Mouse (Mus musculus): ENCODE results near the gene Bud13. TPM values are rescaled to one million over a fixed set of nuclear protein-coding genes. Genes with fewer than 3 reads are reported as not detected.
"Not testable (repeated sequence)": the region's sequence is repeated elsewhere in the genome, so short reads cannot be mapped to it uniquely, and the experiment has no call there.

The Bud13 gene
- total RNA-seq, 2 experiments from 2014 or later, result 10.9 to 12.3 TPM

DNA sequence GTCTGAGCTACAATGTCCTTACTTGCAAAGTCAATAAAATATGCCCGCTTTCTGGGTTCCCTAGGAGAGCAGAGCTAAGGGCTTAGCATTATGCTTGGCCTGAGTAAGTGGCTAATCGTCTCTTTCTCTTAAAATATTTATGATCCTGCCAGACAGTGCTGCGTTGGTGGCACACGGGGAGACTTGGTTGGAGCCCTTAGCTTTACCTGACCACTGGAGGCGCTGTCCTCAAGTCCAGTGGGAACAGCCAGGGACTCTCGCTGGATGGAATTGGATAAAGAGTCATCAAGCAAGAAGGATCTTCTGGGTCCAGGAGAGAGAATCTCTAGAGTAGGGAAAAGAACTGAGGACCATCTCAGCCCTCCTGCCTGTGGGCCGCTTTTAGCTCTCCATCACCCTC lies 26.3 kb downstream of the Bud13 start:
- DNase-seq, result no peak

DNA sequence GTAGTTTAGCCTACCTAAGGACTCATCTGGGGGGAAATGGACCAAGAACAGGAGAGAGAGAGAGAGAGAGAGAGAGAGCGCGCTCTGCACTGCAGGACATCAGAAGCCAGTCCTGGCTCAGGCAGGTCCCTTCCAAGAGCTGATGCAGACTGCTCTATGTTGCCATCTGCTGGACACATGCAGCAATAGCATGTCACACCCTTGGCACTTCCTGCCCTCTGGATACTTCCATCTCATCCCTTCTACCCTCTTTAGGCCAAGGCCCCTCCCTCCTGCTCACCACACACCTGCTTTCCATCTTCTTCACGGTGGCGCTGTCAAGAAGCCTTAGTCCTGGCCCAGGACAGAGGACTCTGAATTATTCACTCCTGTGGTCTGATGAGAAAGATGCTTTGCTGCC lies 31.7 kb downstream of the Bud13 start:
- DNase-seq, result peak; percentile 81

DNA sequence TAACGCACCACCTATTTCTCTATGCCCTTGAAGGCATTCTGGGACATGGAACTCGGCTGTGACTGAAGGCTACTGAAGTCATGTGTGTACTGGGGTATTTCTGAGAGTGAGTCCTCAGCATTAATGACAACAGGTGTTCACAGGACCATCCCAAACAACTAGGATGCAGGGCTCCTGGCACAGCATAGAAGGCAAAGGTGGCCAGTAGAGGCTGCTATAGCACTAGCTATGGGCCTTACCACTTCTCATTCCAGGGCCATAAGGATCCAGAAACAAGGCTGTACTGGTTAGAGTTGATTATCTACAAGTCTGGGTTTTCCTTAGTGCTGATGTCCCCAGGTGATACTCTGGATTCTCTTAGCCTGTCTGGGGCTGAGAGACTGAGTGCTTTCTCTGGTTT lies 32.1 kb downstream of the Bud13 start:
- no peak for DNase-seq

DNA sequence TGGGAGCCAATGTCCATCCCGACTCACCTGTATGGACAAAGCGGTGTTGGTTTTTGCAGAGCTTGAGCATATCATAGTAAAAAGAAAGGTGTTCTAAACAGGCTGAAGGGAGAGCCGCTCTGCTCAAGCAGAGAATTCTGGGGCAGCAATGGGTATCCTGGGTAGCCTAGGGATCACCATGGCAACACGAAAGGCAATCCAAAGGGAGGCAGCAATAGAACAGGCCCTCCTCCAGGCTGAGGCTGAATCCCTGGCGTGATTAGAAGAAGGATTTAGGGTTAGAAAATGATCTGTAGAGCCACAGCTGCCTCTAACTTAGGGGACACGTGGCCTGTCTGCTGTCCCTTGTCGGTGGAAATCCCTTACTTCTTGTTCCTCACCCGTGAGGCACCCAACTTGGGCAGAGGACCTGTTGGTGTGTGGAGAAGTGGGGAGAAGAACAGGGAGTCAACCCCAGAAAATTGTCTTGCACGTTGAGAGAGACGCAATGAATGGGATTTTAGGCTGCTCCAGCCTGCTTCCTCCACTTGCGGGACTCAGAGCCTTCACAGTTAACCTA lies 33.1 kb downstream of the Bud13 start:
- DNase-seq, result no peak

DNA sequence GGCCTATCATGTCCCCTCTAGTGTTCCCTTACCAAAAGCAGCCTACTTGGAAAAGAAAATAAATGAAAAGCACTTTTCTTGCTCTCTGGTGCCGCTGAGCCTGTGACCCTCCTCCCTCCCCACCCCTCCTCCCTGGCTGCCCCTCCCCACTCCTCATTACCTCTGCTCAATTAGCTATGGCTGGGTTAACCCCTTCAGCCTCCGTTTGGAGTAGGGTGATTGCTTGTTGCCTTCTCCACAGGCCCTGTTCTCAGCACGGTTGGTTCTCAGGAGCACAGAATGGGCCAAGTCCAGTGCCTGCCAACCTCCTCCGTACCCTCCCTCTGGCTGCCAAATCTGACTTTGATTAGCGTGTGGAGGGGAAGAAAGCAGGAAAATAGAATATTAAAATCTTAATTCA lies 33.6 kb downstream of the Bud13 start:
- DNase-seq, result no peak

DNA sequence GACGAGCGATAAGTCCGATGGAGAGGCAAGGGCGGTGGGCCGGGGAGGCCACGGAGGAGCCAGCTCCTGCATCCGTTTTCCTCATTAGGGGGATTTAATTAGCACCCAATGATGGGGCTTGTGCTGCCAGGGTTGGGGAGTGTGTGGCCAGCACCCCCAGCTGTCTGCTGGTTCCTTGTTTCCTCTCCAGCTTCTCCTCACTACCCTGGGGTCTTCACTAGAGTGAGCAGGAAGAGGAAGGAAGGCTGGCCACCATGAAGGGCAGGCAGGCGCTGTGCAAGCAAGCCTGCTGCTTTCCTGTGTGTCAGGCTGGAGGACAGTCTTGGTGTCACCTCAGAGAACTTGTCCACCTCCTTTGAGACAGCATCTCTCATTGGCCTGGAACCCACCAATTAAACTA lies 34.1 kb downstream of the Bud13 start:
- DNase-seq, result no peak

DNA sequence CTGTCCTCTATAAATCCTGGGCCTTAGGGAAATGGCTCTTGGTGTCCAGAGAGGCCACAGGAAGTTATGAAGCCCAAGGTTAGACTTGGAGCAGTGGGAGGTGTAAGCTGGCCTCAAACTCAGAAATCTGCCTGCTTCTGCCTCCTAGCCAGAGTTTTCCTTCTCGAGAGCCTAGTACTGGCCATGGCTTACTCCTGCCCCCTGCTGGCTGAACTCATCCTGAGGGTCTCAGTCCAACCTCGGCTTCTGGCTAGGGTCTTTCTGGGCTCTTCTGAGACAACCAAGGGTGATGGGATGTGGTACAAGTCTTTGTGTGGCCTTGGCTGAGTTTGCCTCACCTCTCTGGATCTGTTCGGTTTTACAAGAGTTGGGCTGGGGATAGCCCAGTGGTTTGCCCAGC lies 35.1 kb downstream of the Bud13 start:
- no peak for DNase-seq

DNA sequence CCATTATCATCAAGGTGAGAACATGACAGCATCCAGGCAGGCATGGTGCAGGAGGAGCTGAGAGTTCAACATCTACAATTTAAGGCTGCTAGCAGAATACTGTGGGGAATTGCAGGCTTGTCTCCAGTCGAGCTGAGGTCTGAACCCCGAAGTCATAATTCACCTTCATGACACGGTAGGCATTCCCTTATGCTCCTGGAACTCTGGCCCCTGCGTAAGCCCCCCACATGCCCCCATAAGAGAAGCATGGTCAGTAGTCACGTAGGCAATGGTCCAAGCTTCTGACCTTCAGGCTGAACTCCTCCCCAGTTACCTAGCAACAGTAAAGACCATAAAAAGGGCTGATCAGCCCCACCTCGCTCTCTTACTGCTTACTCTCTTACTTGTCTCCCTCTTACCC lies 37.1 kb downstream of the Bud13 start, which contains the start of gene 4931429L15Rik:
4931429L15Rik (minus strand) TSS at position 101 of the 400 bp plus-strand sequence.
- not testable (repeated sequence) for DNase-seq

DNA sequence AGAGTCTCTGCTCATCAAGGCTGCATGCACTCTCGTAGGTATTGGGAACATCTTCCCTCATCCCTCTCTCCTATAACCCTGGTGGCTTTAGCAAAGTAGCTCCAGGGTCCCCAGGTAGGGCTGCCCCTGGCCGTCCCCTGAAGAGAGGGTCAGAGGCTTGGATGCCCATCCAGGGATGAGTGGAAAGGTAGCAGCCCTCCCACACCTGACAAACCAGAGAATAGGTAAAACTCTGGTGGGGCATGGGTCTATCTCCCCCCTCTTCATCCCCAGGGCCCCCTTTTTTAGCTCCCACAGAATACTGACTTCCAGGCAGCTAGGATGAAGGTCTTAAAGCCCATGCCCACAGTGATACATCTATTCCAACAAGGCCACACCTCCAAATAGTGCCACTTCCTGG lies 37.7 kb downstream of the Bud13 start:
- DNase-seq, result no peak

DNA sequence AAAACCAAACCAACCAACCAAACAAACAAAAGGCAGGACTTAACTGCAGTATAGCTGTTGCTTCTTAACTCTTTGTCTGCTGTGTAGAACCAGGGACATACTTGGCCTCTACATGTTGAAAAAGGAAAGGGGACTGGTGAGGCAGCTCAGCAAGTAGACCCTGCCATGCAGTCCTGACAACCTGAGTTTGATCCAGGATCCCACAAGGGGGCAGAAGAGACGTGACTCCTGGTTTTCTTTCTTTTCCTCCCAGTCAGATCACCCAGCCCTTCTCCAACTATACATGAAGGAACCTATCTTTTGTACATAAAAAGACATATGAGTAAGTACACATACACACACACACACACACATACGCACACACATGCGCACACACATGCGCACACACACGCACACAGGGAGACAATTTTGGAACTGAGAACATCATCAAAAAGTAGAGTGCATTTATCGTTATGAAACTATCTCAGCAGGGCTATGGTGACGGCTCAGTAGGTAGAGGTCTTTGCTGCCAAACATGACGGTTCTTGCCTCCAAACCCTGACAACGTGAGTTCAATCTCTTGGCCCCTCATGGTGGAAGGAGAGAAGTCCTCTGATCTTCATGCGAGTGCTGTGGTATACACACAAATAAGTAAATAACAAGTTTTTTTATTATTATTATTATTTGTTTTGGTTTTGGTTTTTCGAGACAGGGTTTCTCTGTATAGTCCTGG lies 44.0 kb downstream of the Bud13 start:
- DNase-seq, result no peak

DNA sequence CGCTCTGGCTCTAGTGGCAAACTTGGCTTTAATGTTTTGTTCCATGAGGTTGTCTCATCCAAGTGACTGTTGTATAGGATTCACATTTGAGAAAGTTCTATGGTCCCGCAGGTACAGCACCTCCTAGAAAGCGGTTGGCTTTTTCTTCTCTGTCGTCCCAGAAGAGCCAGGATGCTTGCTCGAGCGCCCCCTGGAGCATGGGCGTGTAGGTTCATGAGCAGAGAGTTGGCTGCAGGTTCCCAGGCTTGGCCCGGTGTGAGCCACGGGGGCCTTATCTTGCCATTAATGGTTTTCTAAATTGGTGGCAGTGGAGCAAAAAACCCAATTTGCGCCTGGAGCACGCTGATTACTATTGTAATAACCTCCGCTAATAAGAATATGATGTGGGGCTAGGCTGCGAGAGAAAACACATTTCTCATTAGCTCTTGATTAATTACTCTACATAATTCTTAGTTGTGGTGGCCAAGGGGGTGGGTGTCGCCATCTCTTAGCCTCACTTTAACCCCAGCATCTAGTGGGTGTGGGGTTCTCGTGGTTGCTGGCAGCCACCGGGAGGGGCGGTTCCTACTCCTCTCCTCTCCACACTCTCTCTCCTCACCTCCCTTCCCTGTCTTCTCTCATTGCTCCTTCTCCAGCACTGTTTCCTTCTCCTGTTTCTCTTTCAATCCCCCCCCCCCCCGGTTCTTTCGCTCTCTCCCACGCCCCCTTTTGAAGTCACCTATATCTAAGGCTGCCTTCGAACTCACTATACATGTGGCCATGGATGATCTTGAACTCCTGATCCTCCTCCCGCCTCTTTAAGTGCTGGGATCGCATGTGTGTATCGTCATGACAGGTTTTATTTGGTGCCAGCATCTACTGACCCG lies 45.1 kb downstream of the Bud13 start:
- no peak for DNase-seq

DNA sequence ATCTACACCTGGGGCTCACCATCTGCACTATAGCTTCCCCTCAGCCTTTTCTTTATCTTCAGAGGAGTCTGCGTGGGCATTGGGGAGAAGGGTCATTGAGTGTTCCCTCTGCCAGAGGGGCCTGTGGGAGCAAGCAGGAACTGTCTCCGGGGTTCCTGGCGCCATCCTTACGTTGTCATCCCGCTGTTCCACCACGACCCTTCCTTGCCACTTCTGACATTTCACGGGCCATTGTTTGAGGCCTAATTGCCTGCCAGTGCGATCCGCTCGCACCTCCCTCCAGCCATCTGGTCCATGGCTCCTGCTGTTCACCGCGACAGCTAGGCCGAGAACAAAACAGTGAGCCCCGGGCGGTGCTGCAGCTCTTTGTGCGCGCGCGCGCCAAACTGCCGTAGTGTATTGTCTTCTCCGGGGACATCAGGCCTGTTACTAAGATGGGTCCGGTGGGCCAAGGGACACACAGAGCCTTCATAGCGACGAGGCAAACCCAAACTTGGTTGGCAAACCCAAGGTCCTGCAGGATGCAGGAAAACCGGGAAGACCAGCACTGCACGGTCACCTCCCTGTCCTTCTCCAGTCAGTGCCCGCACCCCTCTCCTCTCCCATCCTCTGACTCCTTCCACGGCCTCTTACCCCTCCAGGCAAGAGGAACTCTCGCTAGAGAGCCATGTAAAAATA lies 45.9 kb downstream of the Bud13 start:
- peak; percentile 50 for DNase-seq

DNA sequence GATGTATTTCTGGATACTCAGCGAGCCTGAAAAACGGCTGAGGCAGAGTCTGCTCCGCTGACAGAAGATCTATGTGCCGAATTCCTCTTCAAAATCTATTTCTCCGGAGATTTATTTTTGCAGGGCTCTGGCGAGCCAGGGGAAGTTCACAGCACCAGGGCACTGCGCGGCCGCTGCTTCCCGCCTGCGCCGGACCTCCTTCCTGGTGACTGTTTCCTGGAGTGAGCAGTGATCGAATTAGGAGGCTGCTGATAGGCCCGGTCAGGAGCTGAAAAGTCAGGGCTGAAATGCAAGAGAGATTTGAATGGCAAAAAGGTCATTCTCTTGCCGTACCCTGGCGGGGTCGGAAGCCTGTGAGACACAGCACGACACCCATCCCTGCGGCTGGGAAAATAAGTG lies 46.4 kb downstream of the Bud13 start:
- peak; percentile 35 for DNase-seq

DNA sequence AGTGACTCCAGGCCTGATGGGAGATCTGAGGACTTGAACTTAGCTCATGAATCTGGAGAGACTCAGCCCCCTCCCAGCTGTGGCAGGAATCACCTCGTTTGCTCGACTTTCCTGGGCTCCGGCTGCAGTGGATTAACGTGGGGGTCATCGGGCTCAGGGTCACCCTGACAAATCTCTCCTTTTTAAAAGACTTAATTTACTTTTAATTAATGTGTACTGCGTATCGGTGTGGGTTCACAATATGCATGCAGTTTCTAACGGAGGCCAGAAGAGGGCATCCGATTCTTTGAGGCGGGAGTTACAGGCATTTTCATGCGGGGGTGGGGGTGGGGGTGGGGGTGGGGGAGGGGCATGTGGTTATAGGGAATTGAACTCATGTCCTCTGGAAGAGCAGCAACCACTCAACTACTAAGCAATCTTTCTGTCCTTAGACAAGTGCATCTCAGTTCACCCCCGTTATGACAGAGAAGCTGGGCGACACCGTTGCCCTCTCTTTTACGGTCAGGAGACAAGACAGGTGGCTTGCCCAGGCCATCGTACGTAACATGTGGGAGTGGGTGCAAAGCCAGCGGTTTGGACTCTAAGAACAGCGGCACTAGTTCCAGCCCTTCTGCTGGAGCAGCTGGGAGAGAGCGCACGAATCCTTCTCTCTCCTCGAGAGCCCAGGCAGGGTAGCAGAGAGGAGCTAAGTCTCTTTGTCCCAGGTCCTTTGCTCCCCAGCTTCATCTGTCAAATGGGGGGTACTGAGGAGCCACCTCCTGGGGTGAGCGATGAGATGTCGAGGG lies 47.2 kb downstream of the Bud13 start:
- DNase-seq, result no peak

DNA sequence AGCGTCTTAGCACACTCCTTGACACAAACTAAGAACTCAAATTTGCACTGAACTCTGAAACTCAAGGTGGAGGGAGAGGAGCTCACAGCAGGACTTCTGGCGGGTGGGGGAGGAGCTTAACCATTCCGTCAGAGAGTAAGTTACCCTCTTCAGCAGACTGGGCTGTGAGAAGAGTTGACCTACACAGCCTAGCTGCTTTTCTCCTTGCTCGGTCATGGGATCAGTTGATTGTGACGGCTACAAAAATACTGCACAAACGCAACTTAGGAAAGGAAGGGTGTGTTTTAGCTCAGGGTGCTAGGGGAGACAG lies 47.7 kb downstream of the Bud13 start:
- DNase-seq, result no peak

DNA sequence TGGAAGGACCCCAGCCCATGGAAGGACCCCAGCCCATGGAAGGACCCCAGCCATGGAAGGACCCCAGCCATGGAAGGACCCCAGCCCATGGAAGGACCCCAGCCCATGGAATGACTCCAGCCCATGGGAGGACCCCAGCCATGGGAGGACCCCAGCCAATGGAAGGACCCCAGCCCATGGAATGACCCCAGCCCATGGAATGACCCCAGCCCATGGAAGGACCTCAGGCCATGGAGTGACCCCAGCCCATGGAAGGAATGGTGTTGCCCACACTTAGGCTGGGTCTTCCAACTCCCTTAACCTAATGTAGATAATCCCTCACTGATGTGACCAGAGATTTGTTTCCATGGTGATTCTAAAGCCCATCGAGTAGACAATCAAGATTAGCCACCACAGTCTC lies 48.5 kb downstream of the Bud13 start:
- no peak for DNase-seq

DNA sequence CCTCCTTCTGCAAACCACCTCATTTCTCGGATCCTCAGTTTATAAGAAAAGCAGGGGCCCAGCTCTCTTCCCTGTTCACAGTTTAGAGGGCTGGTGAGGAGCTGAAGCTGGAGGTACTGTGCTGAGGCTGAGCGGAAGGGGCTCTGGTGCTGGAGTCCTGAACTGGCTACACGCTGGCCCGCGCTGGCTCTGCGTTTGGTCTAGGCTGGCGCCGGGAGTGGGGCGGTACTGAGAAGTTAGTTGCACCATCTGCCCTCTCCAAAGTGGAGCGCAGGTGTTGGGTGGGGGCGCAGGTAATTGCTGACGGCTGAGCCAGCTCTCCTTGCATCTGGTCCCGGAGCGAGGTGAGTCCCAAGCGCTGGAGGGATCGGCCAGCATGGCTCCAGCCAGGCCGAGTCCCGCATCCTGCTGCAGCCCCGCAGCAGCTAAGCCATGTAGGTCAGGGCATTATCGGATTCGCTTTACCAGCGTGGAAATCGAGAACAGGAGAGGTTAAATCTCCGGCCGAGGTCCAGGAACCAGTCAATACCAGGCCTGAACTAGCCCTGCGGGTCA lies 51.7 kb downstream of the Bud13 start:
- no peak for DNase-seq

DNA sequence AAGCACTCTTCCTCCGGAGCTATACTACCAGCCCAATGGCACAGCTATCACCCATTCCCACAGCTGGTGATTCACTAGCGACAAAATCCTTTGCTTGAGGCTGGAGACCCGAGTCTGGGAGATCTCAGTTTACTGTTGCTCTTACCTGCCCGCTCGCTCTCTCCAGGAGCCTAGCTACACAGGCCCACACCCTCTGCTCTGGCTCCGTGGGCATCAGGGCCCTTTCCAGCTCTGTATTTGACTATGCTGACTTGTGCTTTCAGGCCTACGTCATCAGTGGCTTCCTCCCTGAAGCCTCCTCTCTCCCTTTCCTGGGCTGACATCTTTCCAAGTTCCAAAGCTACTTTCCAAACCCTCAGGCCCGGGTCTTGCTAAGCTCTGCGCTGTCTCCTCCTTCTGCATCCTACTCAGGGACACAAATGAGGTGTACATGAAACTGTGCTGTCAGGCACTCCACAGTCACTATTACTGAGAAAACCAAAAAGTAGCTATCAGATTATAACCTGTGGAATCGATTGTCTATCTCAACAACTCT lies 52.7 kb downstream of the Bud13 start:
- DNase-seq, result no peak

DNA sequence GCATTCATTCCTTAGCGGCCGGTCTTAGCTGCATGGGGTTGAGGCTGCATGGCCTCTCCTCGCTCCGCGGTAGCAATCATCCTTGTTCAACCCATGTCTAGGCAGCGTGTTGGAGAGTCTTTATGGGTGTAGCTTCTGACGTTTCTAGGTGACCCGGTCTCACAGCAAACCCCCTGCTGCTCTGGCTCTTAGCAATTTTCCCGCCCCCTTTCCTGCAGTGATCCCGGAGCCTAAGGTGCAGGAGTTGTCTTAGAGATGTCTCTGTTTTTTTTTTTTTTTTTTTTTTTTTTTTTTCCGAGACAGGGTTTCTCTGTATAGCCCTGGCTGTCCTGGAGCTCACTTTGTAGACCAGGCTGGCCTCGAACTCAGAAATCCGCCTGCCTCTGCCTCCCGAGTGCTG lies 53.5 kb downstream of the Bud13 start:
- DNase-seq, result not testable (repeated sequence)

DNA sequence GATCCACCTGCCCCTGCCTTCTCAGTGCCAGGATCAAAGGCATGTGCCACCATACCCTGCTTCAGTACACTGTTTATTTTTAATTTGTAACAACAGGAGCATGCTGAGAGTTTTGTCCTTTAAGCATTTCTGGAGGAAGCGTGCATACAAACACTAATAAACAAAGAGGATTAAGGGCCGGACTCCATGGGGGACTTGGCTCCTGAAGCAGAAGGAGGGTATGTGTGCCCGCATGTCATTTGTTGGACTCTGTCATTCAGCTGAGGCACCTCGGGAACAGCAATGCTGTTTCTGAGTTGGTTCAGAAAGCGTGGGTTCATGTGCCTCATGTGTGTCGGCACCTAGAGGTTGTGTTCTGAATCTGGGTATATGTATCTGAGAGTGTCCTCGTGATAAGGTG lies 54.5 kb downstream of the Bud13 start:
- DNase-seq, result no peak

DNA sequence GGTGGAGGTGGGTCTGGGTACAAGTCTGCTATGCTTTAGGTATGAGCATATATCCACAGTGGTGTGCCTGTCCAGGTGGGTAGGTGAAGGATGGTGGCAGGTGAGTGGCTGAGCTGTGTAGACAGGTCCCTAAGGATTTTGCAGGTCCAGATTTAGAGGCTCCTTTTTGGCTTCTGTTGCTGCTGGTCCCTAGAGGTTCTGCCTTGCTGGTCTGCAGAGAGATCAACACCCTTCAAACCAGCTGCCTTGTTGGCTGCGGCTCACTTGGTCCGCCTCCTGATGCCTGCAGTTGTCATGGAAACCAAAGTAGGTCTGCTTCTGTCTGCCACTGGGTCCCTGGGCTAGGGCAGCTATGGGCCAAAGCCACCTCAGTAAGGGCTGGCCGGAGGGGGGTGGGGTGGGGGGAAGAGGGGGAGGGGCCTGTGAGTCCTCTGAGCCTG lies 55.1 kb downstream of the Bud13 start:
- DNase-seq, result no peak

DNA sequence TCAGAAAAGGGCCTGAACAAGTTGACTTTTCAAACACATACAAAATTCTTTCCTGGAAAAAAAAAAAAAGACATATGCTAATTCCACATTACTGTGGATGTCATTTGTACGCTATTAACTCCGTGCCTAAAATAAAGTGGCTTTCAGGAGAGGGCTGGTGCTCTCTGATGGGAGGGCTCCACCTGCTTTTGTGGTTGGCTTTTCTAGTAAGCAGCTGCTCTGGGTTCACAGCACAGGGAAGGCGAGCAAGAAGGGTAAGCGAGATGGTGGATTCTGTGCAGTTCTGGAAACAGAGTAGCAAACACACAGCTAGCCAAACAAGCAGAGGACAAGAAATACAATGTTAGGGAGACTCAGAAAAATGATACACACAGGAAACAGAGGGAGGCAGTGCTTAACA lies 55.6 kb downstream of the Bud13 start:
- no peak for DNase-seq

All from heart, postnatal 4 days (tissue).